Mouse (Mus musculus) bone marrow, adult 2 months (tissue): ENCODE measurements at regions not wholly inside any gene's neighbourhood (a gene's known extent, or its start where the extent isn't known, plus 50 kb on each side); places are given as distances from the start of the nearest gene placed in this dataset.

Experiments
- CTCF ChIP-seq: fragments of 200-500 bp; IDR thresholded peaks from 2 replicates; pipeline ENCODE4 v1.5.1; 2011; ENCODE audit warnings: low read length, control low read depth; ENCODE audit not compliant: control insufficient read depth, insufficient read depth
- POLR2A ChIP-seq: fragments of 200-500 bp; IDR thresholded peaks from 2 replicates; pipeline ENCODE4 v1.6.1; 2011; ENCODE audit warnings: low read depth, mild to moderate bottlenecking, control low read depth, low read length, borderline replicate concordance; ENCODE audit not compliant: control insufficient read depth

DNA sequence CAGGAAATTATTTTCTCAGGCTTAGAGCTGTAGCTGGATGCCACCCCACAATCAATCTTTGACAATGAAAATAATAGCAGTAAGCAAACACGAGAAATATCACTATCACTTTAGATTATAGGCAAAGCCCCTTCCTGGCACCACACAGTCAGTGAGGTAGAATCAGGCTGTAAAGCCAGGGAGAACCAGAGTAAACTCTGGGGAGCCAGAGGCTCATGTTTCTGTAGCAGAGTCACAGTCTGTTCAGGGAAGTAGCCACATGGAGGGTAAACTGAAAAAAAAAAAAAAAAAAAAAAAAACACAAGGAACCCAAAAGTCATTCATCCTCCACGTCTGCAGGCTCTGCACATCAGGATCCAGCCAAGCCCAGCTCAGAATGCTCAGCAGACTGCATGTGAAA, 73.6 kb upstream of the Kctd3 start:
- TF ChIP-seq CTCF (no peak), POLR2A (no peak)
